Mouse (Mus musculus): ENCODE measurements around the gene Hist1h2ab. TPM values are rescaled to one million over a fixed set of nuclear protein-coding genes. Genes with fewer than 3 reads are reported as not detected.

Gene Hist1h2ab
- polyA plus RNA-seq (2012; rRNA removed; ENCODE audit: low replicate concordance), result 1.4 and 13.7 TPM in 2 replicates

DNA sequence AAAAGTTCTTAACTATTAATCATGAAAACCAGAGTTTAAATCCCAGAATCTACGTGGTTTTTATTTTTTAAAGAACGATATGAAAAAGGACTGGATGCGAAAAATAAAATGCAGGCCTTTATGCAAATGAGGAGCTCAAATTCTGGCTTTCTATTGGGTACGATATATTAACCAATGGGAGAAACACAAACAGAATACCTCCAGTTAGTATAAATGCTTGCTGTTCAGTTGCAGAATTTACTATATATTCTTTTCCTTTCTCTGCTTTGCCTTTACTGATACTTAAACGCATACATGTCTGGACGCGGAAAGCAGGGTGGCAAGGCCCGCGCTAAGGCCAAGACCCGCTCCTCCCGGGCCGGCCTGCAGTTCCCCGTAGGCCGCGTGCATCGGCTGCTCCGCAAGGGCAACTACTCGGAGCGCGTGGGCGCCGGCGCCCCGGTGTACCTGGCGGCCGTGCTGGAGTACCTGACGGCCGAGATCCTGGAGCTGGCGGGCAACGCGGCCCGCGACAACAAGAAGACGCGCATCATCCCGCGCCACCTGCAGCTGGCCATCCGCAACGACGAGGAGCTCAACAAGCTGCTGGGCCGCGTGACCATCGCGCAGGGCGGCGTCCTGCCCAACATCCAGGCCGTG, at the start of gene Hist1h2ab:
Hist1h2ab (plus strand) TSS at position 288 of the 639 bp plus-strand sequence.

DNA sequence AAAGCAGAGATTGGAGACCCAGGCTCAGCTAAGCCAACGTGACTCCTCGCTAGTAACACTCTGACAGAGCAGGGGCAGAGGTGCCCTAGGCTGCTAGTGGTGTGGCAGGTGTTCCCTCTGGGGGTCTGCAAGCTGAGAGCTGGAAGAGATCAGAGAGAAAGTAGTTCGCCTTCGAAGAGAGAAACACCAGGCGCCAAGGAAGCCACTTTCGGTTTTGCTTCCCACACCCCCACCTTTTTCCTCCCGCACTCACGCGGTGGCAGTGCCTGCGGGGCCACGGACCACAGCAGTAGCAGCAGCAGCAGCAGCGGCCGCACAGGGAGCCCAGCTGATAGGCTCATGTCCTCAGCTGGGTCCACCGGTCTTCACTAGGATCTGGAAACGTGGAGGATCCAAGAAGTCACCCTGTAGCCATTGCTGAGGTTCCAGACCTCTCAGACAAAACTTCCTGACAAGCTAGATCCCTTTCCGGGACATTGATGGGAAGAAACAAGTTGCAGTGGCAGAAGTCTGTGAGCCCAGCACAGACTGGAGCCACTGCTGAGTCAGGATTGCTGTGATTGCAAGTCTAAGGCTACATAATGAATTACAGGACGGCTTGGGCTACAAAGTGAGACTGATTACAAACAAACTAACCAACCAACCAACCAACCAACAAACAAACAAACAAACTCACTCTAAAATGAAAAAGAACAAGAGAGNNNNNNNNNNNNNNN, 40.4 kb upstream of the Hist1h2ab start, which contains the start of gene Hfe:
Hfe (minus strand) TSS at position 481 of the 716 bp plus-strand sequence.

DNA sequence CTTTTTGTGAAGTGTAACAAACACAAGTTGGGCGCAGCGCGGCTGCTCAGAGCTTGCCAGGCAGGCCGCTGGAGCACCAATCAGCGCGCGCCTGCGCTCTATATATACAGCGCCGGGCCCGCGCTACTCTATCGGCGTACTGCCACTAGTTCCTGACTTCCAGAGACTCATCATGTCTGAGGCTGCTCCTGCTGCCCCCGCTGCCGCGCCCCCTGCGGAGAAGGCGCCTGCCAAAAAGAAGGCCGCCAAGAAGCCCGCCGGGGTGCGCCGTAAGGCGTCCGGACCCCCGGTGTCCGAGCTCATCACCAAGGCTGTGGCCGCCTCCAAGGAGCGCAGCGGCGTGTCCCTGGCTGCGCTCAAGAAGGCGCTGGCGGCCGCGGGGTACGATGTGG, 12.3 kb upstream of the Hist1h2ab start, which contains the start of gene Hist1h1c:
Hist1h1c (plus strand) TSS at position 132 of the 392 bp plus-strand sequence.

DNA sequence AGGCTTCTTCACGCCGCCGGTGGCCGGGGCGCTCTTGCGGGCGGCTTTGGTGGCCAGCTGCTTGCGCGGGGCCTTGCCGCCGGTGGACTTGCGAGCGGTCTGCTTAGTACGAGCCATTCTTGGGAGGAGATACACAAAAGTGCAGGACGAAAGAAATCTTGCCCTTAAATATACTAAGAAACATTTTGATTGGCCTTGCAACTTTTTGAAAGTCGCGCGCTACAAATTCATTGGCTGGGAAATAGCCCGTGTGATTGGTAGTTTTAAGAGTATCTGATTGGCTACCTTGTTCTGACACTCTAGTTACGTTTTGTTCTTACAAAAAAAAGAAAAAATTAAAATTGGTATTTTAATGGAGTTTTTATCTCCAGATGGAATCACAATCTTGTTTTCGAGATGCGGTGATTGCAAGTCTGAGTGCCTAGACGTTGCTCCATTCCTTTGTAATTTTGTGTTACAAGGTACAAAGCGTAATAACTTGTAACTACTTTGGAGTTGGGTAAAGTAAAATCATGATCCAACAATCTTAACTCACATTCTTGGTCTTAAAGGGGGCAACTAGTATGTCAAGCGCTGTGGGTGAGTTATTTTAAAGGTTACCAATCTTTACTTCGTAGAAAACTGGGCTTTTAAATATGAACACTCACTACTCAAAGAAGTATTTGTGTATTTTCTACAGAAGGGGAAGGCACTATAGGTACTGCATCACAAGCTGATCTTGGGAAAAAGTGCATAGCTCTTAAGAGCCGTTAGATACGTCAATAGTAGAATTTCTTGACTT, 5.4 kb upstream of the Hist1h2ab start, which contains the start of gene Hist1h3c:
Hist1h3c (minus strand) TSS at position 222 of the 781 bp plus-strand sequence.

DNA sequence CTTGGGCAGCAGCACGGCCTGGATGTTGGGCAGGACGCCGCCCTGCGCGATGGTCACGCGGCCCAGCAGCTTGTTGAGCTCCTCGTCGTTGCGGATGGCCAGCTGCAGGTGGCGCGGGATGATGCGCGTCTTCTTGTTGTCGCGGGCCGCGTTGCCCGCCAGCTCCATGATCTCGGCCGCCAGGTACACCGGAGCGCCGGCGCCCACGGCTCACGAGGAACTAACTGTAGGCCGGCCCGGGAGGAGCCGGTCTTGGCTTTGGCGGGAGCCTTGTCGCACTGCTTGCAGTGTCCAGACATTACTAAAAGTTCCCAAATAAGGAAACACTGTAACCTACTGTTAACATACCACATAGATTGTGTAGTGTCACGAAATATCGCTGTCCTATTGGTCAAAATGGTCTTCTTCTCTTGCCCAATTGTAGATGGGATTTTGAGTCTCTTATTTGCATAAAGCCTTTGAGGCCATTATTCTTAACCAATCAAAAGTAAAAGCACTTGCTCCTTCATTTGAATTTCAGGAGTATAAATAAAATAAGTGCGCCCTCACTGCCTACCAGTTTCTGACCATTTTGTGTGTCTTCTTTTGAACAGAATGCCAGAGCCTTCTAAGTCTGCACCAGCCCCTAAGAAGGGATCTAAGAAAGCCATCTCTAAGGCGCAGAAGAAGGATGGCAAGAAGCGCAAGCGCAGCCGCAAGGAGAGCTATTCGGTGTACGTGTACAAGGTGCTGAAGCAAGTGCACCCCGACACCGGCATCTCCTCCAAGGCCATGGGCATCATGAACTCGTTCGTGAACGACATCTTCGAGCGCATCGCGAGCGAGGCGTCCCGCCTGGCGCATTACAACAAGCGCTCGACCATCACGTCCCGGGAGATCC, 4.5 kb upstream of the Hist1h2ab start, which contains the start of gene Hist1h2bb:
Hist1h2bb (plus strand) TSS at position 534 of the 880 bp plus-strand sequence.

DNA sequence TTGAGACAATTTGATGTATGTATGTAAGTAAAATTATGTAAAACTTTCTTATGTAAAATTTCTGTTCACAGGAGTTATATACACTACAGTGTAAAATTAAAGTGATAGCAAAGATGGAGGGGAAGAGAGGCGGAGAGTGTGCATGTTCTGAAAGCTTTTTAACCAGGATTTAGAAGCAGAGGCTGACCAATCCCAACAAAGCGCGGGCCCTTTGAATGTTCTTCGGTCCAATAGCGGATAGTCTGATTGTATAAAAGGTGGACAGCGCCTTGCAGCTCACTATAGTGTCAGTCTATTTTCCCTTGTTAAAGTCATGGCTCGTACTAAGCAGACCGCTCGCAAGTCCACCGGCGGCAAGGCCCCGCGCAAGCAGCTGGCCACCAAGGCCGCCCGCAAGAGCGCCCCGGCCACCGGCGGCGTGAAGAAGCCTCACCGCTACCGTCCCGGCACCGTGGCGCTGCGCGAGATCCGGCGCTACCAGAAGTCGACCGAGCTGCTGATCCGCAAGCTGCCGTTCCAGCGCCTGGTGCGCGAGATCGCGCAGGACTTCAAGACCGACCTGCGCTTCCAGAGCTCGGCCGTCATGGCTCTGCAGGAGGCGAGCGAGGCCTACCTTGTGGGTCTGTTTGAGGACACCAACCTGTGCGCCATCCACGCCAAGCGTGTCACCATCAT, 1.3 kb downstream of the Hist1h2ab start, which contains the start of gene Hist1h3b:
Hist1h3b (plus strand) TSS at position 201 of the 675 bp plus-strand sequence.

DNA sequence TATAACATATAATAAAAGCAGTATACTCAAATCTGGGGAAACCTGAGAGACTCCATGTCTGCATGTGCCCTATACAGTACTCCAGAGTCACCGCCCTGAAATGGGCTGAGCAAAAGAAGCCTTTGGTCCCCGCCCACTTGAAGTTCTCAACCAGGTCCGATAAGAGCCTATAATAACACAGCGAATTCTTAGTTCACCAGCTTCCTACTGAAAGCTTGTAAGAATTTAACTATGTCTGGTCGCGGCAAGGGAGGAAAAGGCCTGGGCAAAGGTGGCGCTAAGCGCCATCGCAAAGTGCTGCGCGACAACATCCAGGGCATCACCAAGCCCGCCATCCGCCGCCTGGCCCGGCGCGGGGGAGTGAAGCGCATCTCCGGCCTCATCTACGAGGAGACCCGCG, 5.9 kb downstream of the Hist1h2ab start, which contains the start of gene Hist1h4b:
Hist1h4b (plus strand) TSS at position 224 of the 400 bp plus-strand sequence.

DNA sequence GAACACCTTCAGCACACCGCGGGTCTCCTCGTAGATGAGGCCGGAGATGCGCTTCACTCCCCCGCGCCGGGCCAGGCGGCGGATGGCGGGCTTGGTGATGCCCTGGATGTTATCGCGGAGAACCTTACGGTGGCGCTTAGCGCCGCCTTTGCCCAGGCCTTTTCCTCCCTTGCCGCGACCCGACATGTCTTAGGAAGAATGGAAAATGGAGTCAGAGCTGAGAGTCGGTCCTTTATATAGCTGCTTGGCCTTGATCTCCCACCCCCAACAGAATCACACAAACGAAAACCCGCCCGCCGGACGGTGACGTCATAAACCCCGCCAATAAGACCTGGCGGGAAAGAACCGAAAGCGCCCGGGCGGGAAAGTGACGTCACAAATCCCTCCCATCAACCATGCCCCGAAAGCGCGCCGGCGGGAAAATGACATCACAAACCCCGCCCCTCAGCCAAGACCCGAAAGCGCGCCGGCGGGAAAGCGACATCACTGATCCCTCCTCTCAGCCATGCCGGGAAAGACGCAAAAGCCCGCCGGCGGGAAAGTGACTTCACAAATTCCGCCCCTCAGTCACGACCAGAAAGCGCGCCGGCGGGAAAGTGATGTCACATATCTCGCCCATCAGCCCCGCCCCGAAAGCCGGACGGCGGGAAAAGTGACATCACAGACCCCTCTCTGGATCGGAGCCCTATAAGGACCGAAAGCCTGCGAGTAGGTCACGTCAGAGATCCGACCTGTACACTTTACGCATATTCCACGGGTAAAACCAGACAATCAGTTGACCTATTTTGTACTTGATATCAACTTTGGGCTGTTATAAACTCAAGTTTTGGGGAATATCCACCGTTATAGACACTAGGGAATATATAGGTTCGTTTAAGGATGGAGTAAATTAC, 10.3 kb downstream of the Hist1h2ab start, which contains the start of gene Hist1h4a:
Hist1h4a (minus strand) TSS at position 259 of the 893 bp plus-strand sequence.

DNA sequence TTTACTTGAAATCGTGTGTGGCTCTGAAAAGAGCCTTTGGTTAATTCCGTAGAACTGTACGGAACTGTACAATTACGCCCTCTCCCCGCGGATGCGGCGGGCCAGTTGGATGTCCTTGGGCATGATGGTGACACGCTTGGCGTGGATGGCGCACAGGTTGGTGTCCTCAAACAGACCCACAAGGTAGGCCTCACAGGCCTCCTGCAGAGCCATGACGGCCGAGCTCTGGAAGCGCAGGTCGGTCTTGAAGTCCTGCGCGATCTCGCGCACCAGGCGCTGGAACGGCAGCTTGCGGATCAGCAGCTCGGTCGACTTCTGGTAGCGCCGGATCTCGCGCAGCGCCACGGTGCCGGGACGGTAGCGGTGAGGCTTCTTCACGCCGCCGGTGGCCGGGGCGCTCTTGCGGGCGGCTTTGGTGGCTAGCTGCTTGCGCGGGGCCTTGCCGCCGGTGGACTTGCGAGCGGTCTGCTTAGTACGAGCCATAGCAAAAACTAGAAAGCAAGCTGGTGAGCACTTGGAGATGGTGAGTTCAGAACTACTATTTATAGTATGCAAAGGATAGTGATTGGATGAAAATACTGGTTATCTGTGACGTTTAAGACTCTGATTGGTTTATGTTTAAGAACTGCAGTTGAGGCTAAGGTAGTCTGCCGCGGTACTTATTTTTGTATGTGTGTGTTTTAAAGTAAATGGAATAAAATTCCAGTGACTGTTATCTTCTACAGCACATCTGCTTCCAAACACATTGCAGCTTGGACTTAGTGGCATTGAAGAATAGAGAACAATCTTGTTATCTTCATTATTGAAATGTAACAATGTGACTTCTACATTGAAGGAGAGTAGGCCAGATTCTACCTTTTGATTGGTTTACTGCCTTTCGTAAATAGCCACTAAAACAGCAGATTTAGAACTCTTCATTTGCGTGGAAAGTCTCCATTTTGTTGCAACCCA, 11.2 kb downstream of the Hist1h2ab start, which contains the start of gene Hist1h3a:
Hist1h3a (minus strand) TSS at position 516 of the 951 bp plus-strand sequence.

DNA sequence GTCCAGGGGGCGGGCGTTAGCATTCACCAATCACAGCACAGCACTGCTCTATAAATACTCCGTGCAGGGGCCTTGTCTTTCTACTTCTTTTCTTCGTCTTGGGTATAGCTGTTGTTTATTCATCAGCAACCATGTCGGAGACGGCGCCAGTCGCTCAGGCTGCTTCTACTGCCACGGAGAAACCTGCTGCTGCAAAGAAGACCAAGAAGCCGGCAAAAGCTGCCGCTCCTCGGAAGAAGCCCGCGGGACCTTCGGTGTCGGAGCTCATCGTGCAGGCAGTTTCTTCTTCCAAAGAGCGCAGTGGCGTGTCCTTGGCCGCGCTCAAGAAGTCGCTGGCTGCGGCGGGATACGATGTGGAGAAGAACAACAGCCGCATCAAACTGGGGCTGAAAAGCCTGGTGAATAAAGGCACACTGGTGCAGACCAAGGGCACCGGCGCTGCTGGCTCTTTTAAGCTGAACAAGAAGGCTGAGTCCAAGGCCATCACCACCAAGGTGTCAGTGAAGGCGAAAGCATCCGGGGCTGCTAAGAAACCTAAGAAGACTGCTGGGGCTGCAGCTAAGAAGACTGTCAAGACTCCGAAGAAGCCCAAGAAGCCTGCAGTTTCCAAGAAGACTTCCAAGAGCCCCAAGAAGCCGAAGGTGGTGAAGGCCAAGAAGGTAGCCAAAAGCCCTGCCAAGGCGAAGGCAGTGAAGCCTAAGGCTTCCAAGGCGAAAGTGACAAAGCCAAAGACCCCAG, 12.8 kb downstream of the Hist1h2ab start, which contains the start of gene Hist1h1a:
Hist1h1a (plus strand) TSS at position 81 of the 738 bp plus-strand sequence.

DNA sequence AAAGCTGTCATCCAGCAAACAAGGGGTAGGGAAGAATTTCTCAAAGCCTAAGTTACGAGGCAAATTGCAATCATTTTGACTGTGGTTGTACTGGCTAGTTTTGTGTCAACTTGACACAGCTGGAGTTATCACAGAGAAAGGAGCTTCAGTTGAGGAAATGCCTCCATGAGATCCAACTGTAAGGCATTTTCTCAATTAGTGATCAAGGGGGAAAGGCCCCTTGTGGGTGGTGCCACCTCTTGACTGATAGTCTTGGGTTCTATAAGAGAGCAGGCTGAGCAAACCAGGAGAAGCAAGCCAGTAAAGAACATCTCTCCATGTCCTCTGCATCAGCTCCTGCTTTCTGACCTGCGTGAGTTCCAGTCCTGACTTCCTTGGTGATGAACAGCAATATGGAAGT, 18.7 kb downstream of the Hist1h2ab start, which contains the start of gene Trim38:
Trim38 (plus strand) TSS at position 301 of the 400 bp plus-strand sequence.

Other genes with a start within 250 kb of the Hist1h2ab start
- gene Hist1h4h, start 220.1 kb upstream of the Hist1h2ab start, polyA plus RNA-seq (2012; rRNA removed; ENCODE audit: low replicate concordance), result 57.5 and 141 TPM in 2 replicates
- gene Hist1h2af, start 217.2 kb upstream of the Hist1h2ab start, polyA plus RNA-seq (2012; rRNA removed; ENCODE audit: low replicate concordance), result 3.5 and 114 TPM in 2 replicates
- gene Hist1h3g, start 215.7 kb upstream of the Hist1h2ab start, polyA plus RNA-seq (2012; rRNA removed; ENCODE audit: low replicate concordance), result 1.4 and 14.2 TPM in 2 replicates
- 0.62 and 1.6 TPM in 2 replicates for gene Hist1h2bh, start 207.7 kb upstream of the Hist1h2ab start, polyA plus RNA-seq (2012; rRNA removed; ENCODE audit: low replicate concordance)
- 2.2 and 3.5 TPM in 2 replicates for gene Hist1h3f, start 207.1 kb upstream of the Hist1h2ab start, polyA plus RNA-seq (2012; rRNA removed; ENCODE audit: low replicate concordance)
- gene Hist1h4f, start 199.5 kb upstream of the Hist1h2ab start, polyA plus RNA-seq (2012; rRNA removed; ENCODE audit: low replicate concordance), result 1.6 and 10.0 TPM in 2 replicates
- 0.19 and 0.29 TPM in 2 replicates for gene Hist1h1d, start 197.9 kb upstream of the Hist1h2ab start, polyA plus RNA-seq (2012; rRNA removed; ENCODE audit: low replicate concordance)
- gene Hist1h3e, start 188.8 kb upstream of the Hist1h2ab start, polyA plus RNA-seq (2012; rRNA removed; ENCODE audit: low replicate concordance), result 4.3 and 14.6 TPM in 2 replicates
- 0.97 and 6.5 TPM in 2 replicates for gene Hist1h2ae, start 179.9 kb upstream of the Hist1h2ab start, polyA plus RNA-seq (2012; rRNA removed; ENCODE audit: low replicate concordance)
- gene Hist1h2bg, start 179.7 kb upstream of the Hist1h2ab start, polyA plus RNA-seq (2012; rRNA removed; ENCODE audit: low replicate concordance), result 13.0 and 39.0 TPM in 2 replicates
- 7.1 TPM in 1 of 2 replicates, not detected in the other for gene Hist1h2bf, start 176.9 kb upstream of the Hist1h2ab start, polyA plus RNA-seq (2012; rRNA removed; ENCODE audit: low replicate concordance)
- 1.2 and 2.4 TPM in 2 replicates for gene Hist1h2ad, start 176.7 kb upstream of the Hist1h2ab start, polyA plus RNA-seq (2012; rRNA removed; ENCODE audit: low replicate concordance)
- 3.8 and 10.6 TPM in 2 replicates for gene Hist1h3d, start 175.4 kb upstream of the Hist1h2ab start, polyA plus RNA-seq (2012; rRNA removed; ENCODE audit: low replicate concordance)
- gene Hist1h4d, start 169.5 kb upstream of the Hist1h2ab start, polyA plus RNA-seq (2012; rRNA removed; ENCODE audit: low replicate concordance), result 3.8 and 10.8 TPM in 2 replicates
- gene Hist1h2be, start 130.0 kb upstream of the Hist1h2ab start, polyA plus RNA-seq (2012; rRNA removed; ENCODE audit: low replicate concordance), result 3.5 and 10.2 TPM in 2 replicates
- gene Hist1h1e, start 128.6 kb upstream of the Hist1h2ab start, polyA plus RNA-seq (2012; rRNA removed; ENCODE audit: low replicate concordance), result 2.3 and 5.0 TPM in 2 replicates
- gene Hist1h2ac, start 67.2 kb upstream of the Hist1h2ab start, polyA plus RNA-seq (2012; rRNA removed; ENCODE audit: low replicate concordance), result 0.29 and 0.85 TPM in 2 replicates
- 245 and 394 TPM in 2 replicates for gene Hist1h2bc, start 66.9 kb upstream of the Hist1h2ab start, polyA plus RNA-seq (2012; rRNA removed; ENCODE audit: low replicate concordance)
- gene Hist1h1t, start 55.3 kb upstream of the Hist1h2ab start, polyA plus RNA-seq (2012; rRNA removed; ENCODE audit: low replicate concordance), result not detected in 2 replicates
- gene Hist1h4c, start 52.7 kb upstream of the Hist1h2ab start, polyA plus RNA-seq (2012; rRNA removed; ENCODE audit: low replicate concordance), result 5.8 TPM in 2 replicates
- 45.6 and 144 TPM in 2 replicates for gene Hfe, start 40.3 kb upstream of the Hist1h2ab start, polyA plus RNA-seq (2012; rRNA removed; ENCODE audit: low replicate concordance)
- gene Hist1h1c, start 12.3 kb upstream of the Hist1h2ab start, polyA plus RNA-seq (2012; rRNA removed; ENCODE audit: low replicate concordance), result 73.0 and 92.8 TPM in 2 replicates
- gene Hist1h3c, start 5.5 kb upstream of the Hist1h2ab start, polyA plus RNA-seq (2012; rRNA removed; ENCODE audit: low replicate concordance), result 0.89 and 13.7 TPM in 2 replicates
- 7.3 and 9.2 TPM in 2 replicates for gene Hist1h2bb, start 4.4 kb upstream of the Hist1h2ab start, polyA plus RNA-seq (2012; rRNA removed; ENCODE audit: low replicate concordance)
- 2.3 and 17.2 TPM in 2 replicates for gene Hist1h3b, start 1.1 kb downstream of the Hist1h2ab start, polyA plus RNA-seq (2012; rRNA removed; ENCODE audit: low replicate concordance)
- gene Hist1h4b, start 5.9 kb downstream of the Hist1h2ab start, polyA plus RNA-seq (2012; rRNA removed; ENCODE audit: low replicate concordance), result 7.7 TPM in 1 of 2 replicates, not detected in the other
- gene Hist1h4a, start 10.1 kb downstream of the Hist1h2ab start, polyA plus RNA-seq (2012; rRNA removed; ENCODE audit: low replicate concordance), result 7.6 and 9.8 TPM in 2 replicates
- 1.3 and 14.9 TPM in 2 replicates for gene Hist1h3a, start 11.3 kb downstream of the Hist1h2ab start, polyA plus RNA-seq (2012; rRNA removed; ENCODE audit: low replicate concordance)
- gene Hist1h1a, start 12.5 kb downstream of the Hist1h2ab start, polyA plus RNA-seq (2012; rRNA removed; ENCODE audit: low replicate concordance), result 0.17 and 0.86 TPM in 2 replicates
- 0.24 TPM in 1 of 2 replicates, not detected in the other for gene Trim38, start 18.8 kb downstream of the Hist1h2ab start, polyA plus RNA-seq (2012; rRNA removed; ENCODE audit: low replicate concordance)
- not detected in 2 replicates for gene Slc17a2, start 55.9 kb downstream of the Hist1h2ab start, polyA plus RNA-seq (2012; rRNA removed; ENCODE audit: low replicate concordance)
- gene Slc17a3, start 88.3 kb downstream of the Hist1h2ab start, polyA plus RNA-seq (2012; rRNA removed; ENCODE audit: low replicate concordance), result not detected in 2 replicates
- not detected in 2 replicates for gene Slc17a1, start 116.6 kb downstream of the Hist1h2ab start, polyA plus RNA-seq (2012; rRNA removed; ENCODE audit: low replicate concordance)
- not detected in 2 replicates for gene Slc17a4, start 163.9 kb downstream of the Hist1h2ab start, polyA plus RNA-seq (2012; rRNA removed; ENCODE audit: low replicate concordance)
- not detected in 2 replicates for gene Hist1h2ba, start 183.0 kb downstream of the Hist1h2ab start, polyA plus RNA-seq (2012; rRNA removed; ENCODE audit: low replicate concordance)
- not detected in 2 replicates for gene Hist1h2aa, start 183.3 kb downstream of the Hist1h2ab start, polyA plus RNA-seq (2012; rRNA removed; ENCODE audit: low replicate concordance)
- not detected in 2 replicates for gene Scgn, start 240.1 kb downstream of the Hist1h2ab start, polyA plus RNA-seq (2012; rRNA removed; ENCODE audit: low replicate concordance)